Mouse (Mus musculus): ENCODE measurements at regions not wholly inside any gene's neighbourhood (a gene's known extent, or its start where the extent isn't known, plus 50 kb on each side); places are given as distances from the start of the nearest gene placed in this dataset.

GRCm38 (mm10) chr7:69074780-69075179 lies 325.7 kb upstream of the Arrdc4 start:
- Histone ChIP-seq H3K4me2 (ENCODE audit: low read depth, low read length, poor library complexity, severe bottlenecking) (no peak overlapping the region), H3K9ac (replicated peaks; ENCODE audit: low read length, poor library complexity, severe bottlenecking) (no peak overlapping the region), H3K27me3 (ENCODE audit: insufficient read depth, low read length) (no peaks in the 10 kb centered on the region), H3K36me3 (ENCODE audit: insufficient read depth, low read length) (no peaks in the 10 kb centered on the region), H3K4me3 (ENCODE audit: low read depth, low read length) (no peak overlapping the region), H3K27ac (ENCODE audit: low read depth, low read length) (no peak overlapping the region), H3K9me3 (ENCODE audit: low read length) (no peaks in the 10 kb centered on the region), H3K4me1 (ENCODE audit: insufficient read depth, low read length) (no peaks in the 10 kb centered on the region)
- WGBS = 88% methylated on average over 7 of the region's 7 CpGs
- TF ChIP-seq CTCF (IDR thresholded peaks at IDR 0.05) = no peak
- DNase-seq (ENCODE audit: low spot score) (no peak), ATAC-seq (ENCODE audit: low FRiP score) (no peak)

- no peak for TF ChIP-seq CTCF (IDR thresholded peaks at IDR 0.05)
- DNase-seq (ENCODE audit: low spot score) (no peak), ATAC-seq (ENCODE audit: low FRiP score) (no peak)
- Histone ChIP-seq H3K9ac (replicated peaks; ENCODE audit: low read length, poor library complexity, severe bottlenecking) (no peak overlapping the region), H3K4me2 (ENCODE audit: low read depth, low read length, poor library complexity, severe bottlenecking) (no peak overlapping the region), H3K27ac (ENCODE audit: low read depth, low read length) (no peak overlapping the region), H3K27me3 (ENCODE audit: insufficient read depth, low read length) (no peaks in the 10 kb centered on the region), H3K36me3 (ENCODE audit: insufficient read depth, low read length) (no peaks in the 10 kb centered on the region), H3K9me3 (ENCODE audit: low read length) (no peaks in the 10 kb centered on the region), H3K4me1 (ENCODE audit: insufficient read depth, low read length) (peaks cover 4% of the 10 kb centered on the region), H3K4me3 (ENCODE audit: low read depth, low read length) (no peak overlapping the region)
- 79% methylated on average over 5 of the region's 5 CpGs for WGBS
Observed at GRCm38 (mm10) chr7:69062994-69063393, 314.0 kb upstream of the Arrdc4 start.

- H3K27me3 ChIP-seq (ENCODE audit: insufficient read depth, low read length) = no peaks in the 10 kb centered on the region
- no peak overlapping the region for H3K27ac ChIP-seq (ENCODE audit: low read depth, low read length)
- no peak for TF ChIP-seq CTCF (IDR thresholded peaks at IDR 0.05)
- H3K36me3 ChIP-seq (ENCODE audit: insufficient read depth, low read length) = no peaks in the 10 kb centered on the region
- DNase-seq (ENCODE audit: low spot score) (no peak), ATAC-seq (ENCODE audit: low FRiP score) (peak; percentile 38)
- no peak overlapping the region for H3K9ac ChIP-seq (replicated peaks; ENCODE audit: low read length, poor library complexity, severe bottlenecking)
- H3K4me1 ChIP-seq (ENCODE audit: insufficient read depth, low read length) = peaks cover 4% of the 10 kb centered on the region
- H3K4me2 ChIP-seq (ENCODE audit: low read depth, low read length, poor library complexity, severe bottlenecking) = no peak overlapping the region
- H3K4me3 ChIP-seq (ENCODE audit: low read depth, low read length) = no peak overlapping the region
- 61% methylated on average over 7 of the region's 7 CpGs for WGBS
- no peaks in the 10 kb centered on the region for H3K9me3 ChIP-seq (ENCODE audit: low read length)
Observed at GRCm38 (mm10) chr7:69062506-69062905, 313.5 kb upstream of the Arrdc4 start.

GRCm38 (mm10) chr7:69062094-69062493 lies 313.1 kb upstream of the Arrdc4 start:
- Histone ChIP-seq H3K27me3 (ENCODE audit: insufficient read depth, low read length) (no peaks in the 10 kb centered on the region), H3K4me1 (ENCODE audit: insufficient read depth, low read length) (peaks cover 4% of the 10 kb centered on the region), H3K4me3 (ENCODE audit: low read depth, low read length) (no peak overlapping the region), H3K27ac (ENCODE audit: low read depth, low read length) (no peak overlapping the region), H3K9me3 (ENCODE audit: low read length) (no peaks in the 10 kb centered on the region), H3K4me2 (ENCODE audit: low read depth, low read length, poor library complexity, severe bottlenecking) (no peak overlapping the region), H3K36me3 (ENCODE audit: insufficient read depth, low read length) (no peaks in the 10 kb centered on the region), H3K9ac (replicated peaks; ENCODE audit: low read length, poor library complexity, severe bottlenecking) (no peak overlapping the region)
- DNase-seq (ENCODE audit: low spot score) (peak; percentile 61), ATAC-seq (ENCODE audit: low FRiP score) (peak; percentile 54)
- no peak for TF ChIP-seq CTCF (IDR thresholded peaks at IDR 0.05)
- 39% methylated on average over 8 of the region's 8 CpGs for WGBS

- no peaks in the 10 kb centered on the region for H3K36me3 ChIP-seq (ENCODE audit: insufficient read depth, low read length)
- no peak overlapping the region for H3K4me3 ChIP-seq (ENCODE audit: low read depth, low read length)
- no peak for TF ChIP-seq CTCF (IDR thresholded peaks at IDR 0.05)
- H3K9ac ChIP-seq (replicated peaks; ENCODE audit: low read length, poor library complexity, severe bottlenecking) = no peak overlapping the region
- DNase-seq (ENCODE audit: low spot score) = peak; percentile 19
- no peak overlapping the region for H3K27ac ChIP-seq (ENCODE audit: low read depth, low read length)
- ATAC-seq (ENCODE audit: low FRiP score) = no peak
- peaks cover 4% of the 10 kb centered on the region for H3K4me1 ChIP-seq (ENCODE audit: insufficient read depth, low read length)
- 53% methylated on average over 4 of the region's 4 CpGs for WGBS
- H3K27me3 ChIP-seq (ENCODE audit: insufficient read depth, low read length) = no peaks in the 10 kb centered on the region
- no peaks in the 10 kb centered on the region for H3K9me3 ChIP-seq (ENCODE audit: low read length)
- no peak overlapping the region for H3K4me2 ChIP-seq (ENCODE audit: low read depth, low read length, poor library complexity, severe bottlenecking)
Observed at GRCm38 (mm10) chr7:69061242-69061641, 312.2 kb upstream of the Arrdc4 start.

- Histone ChIP-seq H3K36me3 (ENCODE audit: insufficient read depth, low read length) (no peaks in the 10 kb centered on the region), H3K9me3 (ENCODE audit: low read length) (no peaks in the 10 kb centered on the region), H3K4me1 (ENCODE audit: insufficient read depth, low read length) (no peaks in the 10 kb centered on the region), H3K9ac (replicated peaks; ENCODE audit: low read length, poor library complexity, severe bottlenecking) (no peak overlapping the region), H3K27me3 (ENCODE audit: insufficient read depth, low read length) (no peaks in the 10 kb centered on the region), H3K27ac (ENCODE audit: low read depth, low read length) (no peak overlapping the region), H3K4me2 (ENCODE audit: low read depth, low read length, poor library complexity, severe bottlenecking) (no peak overlapping the region), H3K4me3 (ENCODE audit: low read depth, low read length) (no peak overlapping the region)
- ATAC-seq (ENCODE audit: low FRiP score) (no peak), DNase-seq (ENCODE audit: low spot score) (no peak)
- WGBS = 40% methylated on average over 8 of the region's 8 CpGs
- TF ChIP-seq CTCF (IDR thresholded peaks at IDR 0.05) = no peak
Observed at GRCm38 (mm10) chr7:69016575-69016974, 267.5 kb upstream of the Arrdc4 start.

Measured in midbrain, postnatal 0 days (tissue).